Mouse (Mus musculus): ENCODE measurements around the gene Tmem185a.
A peak's percentile ranks its signal among the peaks of the same experiment; 100 is the strongest.
"Not testable (repeated sequence)": the region's sequence is repeated elsewhere in the genome, so short reads cannot be mapped to it uniquely, and the experiment has no call there.

The Tmem185a gene

GRCm38 (mm10) chrX:70476792-70477776 lies at the start of gene Tmem185a:
Tmem185a (minus strand) TSS chrX:70477180.
- peak; percentile 83 for DNase-seq

GRCm38 (mm10) chrX:70514413-70514812 lies 37.4 kb upstream of the Tmem185a start:
- DNase-seq: not testable (repeated sequence)

- not testable (repeated sequence) for DNase-seq
These were observed 10.3 kb upstream of the Tmem185a start for GRCm38 (mm10) chrX:70487328-70487727.

- no peak for DNase-seq
These were observed 5.2 kb upstream of the Tmem185a start for GRCm38 (mm10) chrX:70482154-70482553.

GRCm38 (mm10) chrX:70478701-70479100 lies 1.7 kb upstream of the Tmem185a start:
- DNase-seq: no peak

GRCm38 (mm10) chrX:70475215-70475765 lies 1.7 kb downstream of the Tmem185a start:
- no peak for DNase-seq

GRCm38 (mm10) chrX:70466897-70467296 lies 10.1 kb downstream of the Tmem185a start:
- no peak for DNase-seq

- no peak for DNase-seq
These were observed 11.5 kb downstream of the Tmem185a start for GRCm38 (mm10) chrX:70465489-70465888.

- no peak for DNase-seq
These were observed 13.4 kb downstream of the Tmem185a start for GRCm38 (mm10) chrX:70463621-70464020.

- not testable (repeated sequence) for DNase-seq
These were observed 24.6 kb downstream of the Tmem185a start for GRCm38 (mm10) chrX:70452359-70452758.

GRCm38 (mm10) chrX:70425473-70425872 lies 51.5 kb downstream of the Tmem185a start:
- DNase-seq: not testable (repeated sequence)

All from right cerebral cortex, postnatal 4 days (tissue).